Comparison of ENCODE assay signal across 34 mouse cellular contexts in the genomic region with DNA sequence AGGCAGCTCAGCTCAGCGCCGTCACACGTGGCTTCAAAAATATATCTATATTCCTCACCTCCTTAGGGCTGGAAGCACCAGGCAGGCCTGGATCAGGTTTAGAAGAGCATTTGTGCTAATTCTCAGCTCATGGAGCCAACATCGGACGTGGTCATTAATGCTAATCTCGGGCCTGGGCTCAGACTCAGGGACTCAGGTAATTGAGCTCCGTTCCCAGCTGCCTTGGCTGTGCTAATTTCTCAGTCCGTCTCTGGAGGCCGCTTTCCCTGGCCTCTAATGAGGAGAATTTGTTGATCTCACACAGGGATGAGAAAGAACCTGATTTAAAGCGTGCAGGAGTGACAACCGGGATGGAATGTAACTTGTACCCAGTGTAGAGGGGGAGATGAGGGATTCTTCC. TPM values are rescaled to one million over a fixed set of nuclear protein-coding genes. Genes with fewer than 3 reads are reported as not detected.
DNase-seq lines count a peak whose midpoint lies in the region; ATAC-seq and TF ChIP-seq lines count a peak whose summit lies in the region.
"Had no signal": no experiment of that assay in that cellular context is flagged by ENCODE, and none has a peak within 500 bp of the region (broad histone marks: within the 10 kb centered on the region; RNA-seq: fewer than 3 reads in every experiment).

No protein-coding gene starts in this region.

- no peak for TF ChIP-seq CTCF in layer of hippocampus, adult 2 months (conservative IDR thresholded peaks at IDR 0.05)

- no peaks in the 10 kb centered on the region for H3K27me3 ChIP-seq in neural tube, embryonic 13.5 days
- no peaks in the 10 kb centered on the region for H3K27me3 ChIP-seq in neural tube, embryonic 15.5 days (replicated peaks)
- H3K27me3 ChIP-seq in midbrain, embryonic 16.5 days (ENCODE audit: control insufficient read depth, insufficient read depth, low read depth, low read length) = no peaks in the 10 kb centered on the region
- H3K27me3 ChIP-seq: limb, embryonic 13.5 days; lung, embryonic 15.5 days; Patski had no signal

- no peak for ATAC-seq in neural tube, embryonic 13.5 days (ENCODE audit: low read depth)
- ATAC-seq in neural tube, embryonic 15.5 days (ENCODE audit: low FRiP score) = no peak
- ATAC-seq in midbrain, embryonic 16.5 days = no peak
- ATAC-seq: intestine, embryonic 16.5 days; Patski had no signal

- no peak overlapping the region for H3K4me3 ChIP-seq in layer of hippocampus, adult 2 months
- no peak overlapping the region for H3K4me3 ChIP-seq in neural tube, embryonic 13.5 days
- no peak overlapping the region for H3K4me3 ChIP-seq in neural tube, embryonic 15.5 days (replicated peaks)
- H3K4me3 ChIP-seq in midbrain, embryonic 16.5 days (ENCODE audit: low read depth, low read length) = no peak overlapping the region
- H3K4me3 ChIP-seq: erythroblast, embryonic 14.5 days; limb, embryonic 13.5 days; lung, embryonic 15.5 days had no signal

- peaks cover 36% of the 10 kb centered on the region for H3K36me3 ChIP-seq in neural tube, embryonic 13.5 days
- peaks cover 4% of the 10 kb centered on the region; the same call in 1 of the 2 replicates for H3K36me3 ChIP-seq in neural tube, embryonic 15.5 days
- no peaks in the 10 kb centered on the region; the same call in 1 of the 2 replicates for H3K36me3 ChIP-seq in midbrain, embryonic 16.5 days (ENCODE audit: control insufficient read depth, insufficient read depth, low read length)
- H3K36me3 ChIP-seq: lung, embryonic 15.5 days had no signal

- intact Hi-C loops in gastrocnemius, postnatal 14 days (cut with DNase I; ENCODE audit: low total_unique reads) = no loop called here

- peak; percentile 25 for DNase-seq in gastrocnemius, adult 18-20 months (ENCODE audit: low spot score)
- DNase-seq in gastrocnemius, postnatal 14 days = no peak
- no peak for DNase-seq in layer of hippocampus, adult 2 months (ENCODE audit: low spot score in 2 of 2)
- no peak for DNase-seq in layer of hippocampus, postnatal 25 days (ENCODE audit: extremely low spot score in 1 of 2, low spot score in 1 of 2)
- no peak for DNase-seq in embryo, embryonic 10 days (ENCODE audit: low spot score)
- DNase-seq: adrenal gland, postnatal 10 days; cerebellum, adult 11 months; cerebellum, adult 9-11 months; heart, postnatal 14 days; kidney, adult 9 months; kidney, postnatal 10 days; layer of hippocampus, adult 9-11 months; right cerebral cortex, postnatal 4 days; thymus, adult 18-20 months; thymus, postnatal 25 days had no signal

- no peak overlapping the region for H3K9ac ChIP-seq in neural tube, embryonic 13.5 days
- no peak overlapping the region for H3K9ac ChIP-seq in neural tube, embryonic 15.5 days (replicated peaks)
- no peak overlapping the region for H3K9ac ChIP-seq in midbrain, embryonic 16.5 days (ENCODE audit: low read depth, low read length)
- H3K9ac ChIP-seq: limb, embryonic 13.5 days; lung, embryonic 15.5 days had no signal

- peak overlapping the region; percentile 20; the same call in 1 of the 2 replicates for H3K27ac ChIP-seq in layer of hippocampus, adult 2 months
- peak overlapping the region; percentile 46; the same call in 1 of the 2 replicates for H3K27ac ChIP-seq in neural tube, embryonic 13.5 days (replicated peaks)
- H3K27ac ChIP-seq in neural tube, embryonic 15.5 days (replicated peaks) = no peak overlapping the region
- H3K27ac ChIP-seq in midbrain, embryonic 16.5 days (ENCODE audit: low read length) = peak overlapping the region; percentile 36; the same call in 1 of the 2 replicates
- H3K27ac ChIP-seq: limb, embryonic 13.5 days; lung, embryonic 15.5 days; stomach, postnatal 0 days had no signal

- no peak overlapping the region for H3K4me2 ChIP-seq in neural tube, embryonic 13.5 days
- H3K4me2 ChIP-seq in neural tube, embryonic 15.5 days = no peak overlapping the region
- no peak overlapping the region for H3K4me2 ChIP-seq in midbrain, embryonic 16.5 days (ENCODE audit: low read length)
- H3K4me2 ChIP-seq: limb, embryonic 13.5 days; liver, embryonic 11.5 days; lung, embryonic 15.5 days had no signal

- H3K4me1 ChIP-seq in neural tube, embryonic 13.5 days (replicated peaks) = peaks cover 34% of the 10 kb centered on the region
- peaks cover 14% of the 10 kb centered on the region for H3K4me1 ChIP-seq in neural tube, embryonic 15.5 days
- H3K4me1 ChIP-seq in midbrain, embryonic 16.5 days (ENCODE audit: control insufficient read depth, insufficient read depth, low read length) = peaks cover 6% of the 10 kb centered on the region; the same call in 1 of the 2 replicates
- H3K4me1 ChIP-seq: limb, embryonic 13.5 days; lung, embryonic 15.5 days had no signal

- H3K9me3 ChIP-seq in neural tube, embryonic 13.5 days = no peaks in the 10 kb centered on the region
- H3K9me3 ChIP-seq in neural tube, embryonic 15.5 days (replicated peaks) = no peaks in the 10 kb centered on the region
- no peaks in the 10 kb centered on the region for H3K9me3 ChIP-seq in midbrain, embryonic 16.5 days (replicated peaks; ENCODE audit: control insufficient read depth, low read length, poor library complexity, severe bottlenecking)
- H3K9me3 ChIP-seq: limb, embryonic 13.5 days; lung, embryonic 15.5 days had no signal

- 60% methylated on average over 11 of the region's 11 CpGs for WGBS in neural tube, embryonic 13.5 days
- 61% methylated on average over 11 of the region's 11 CpGs for WGBS in neural tube, embryonic 15.5 days
- WGBS in midbrain, embryonic 16.5 days = 51% methylated on average over 11 of the region's 11 CpGs

RNA-seq across cellular contexts. Expression of a gene that starts 9.4 kb away (rescaled TPM):
- 10 to 100 TPM; 11.5 to 16.6 TPM for total RNA-seq in gastrocnemius, adult 18-20 months (2021)
- total RNA-seq in gastrocnemius, postnatal 14 days (2021) = 10 to 100 TPM; 53.4 to 55.0 TPM
- total RNA-seq in layer of hippocampus, adult 2 months (2021) = 10 to 100 TPM; 22.7 to 23.3 TPM
- 10 to 100 TPM; 22.8 to 26.0 TPM for total RNA-seq in layer of hippocampus, postnatal 25 days (2021)
- polyA plus RNA-seq in neural tube, embryonic 13.5 days (2015; fragmentation: Nextera tagmentation; extraction: Ambion mirVana) = 88.5 and 96.9 TPM in 2 replicates
- 88.4 and 99.8 TPM in 2 replicates for polyA plus RNA-seq in neural tube, embryonic 15.5 days (2015; fragmentation: Nextera tagmentation; extraction: Ambion mirVana)
- polyA plus RNA-seq in midbrain, embryonic 16.5 days (2015; fragmentation: Nextera tagmentation; extraction: Ambion mirVana) = 90.0 and 104 TPM in 2 replicates

RNA-seq across cellular contexts. Expression of a gene that starts 41.7 kb away (rescaled TPM):
- over 10,000 TPM; 13,440 to 14,162 TPM for total RNA-seq in gastrocnemius, adult 18-20 months (2021)
- over 10,000 TPM; 19,167 to 21,154 TPM for total RNA-seq in gastrocnemius, postnatal 14 days (2021)
- total RNA-seq in layer of hippocampus, adult 2 months (2021) = 10 to 100 TPM; 57.3 to 63.3 TPM
- 10 to 100 TPM; 56.5 to 58.5 TPM for total RNA-seq in layer of hippocampus, postnatal 25 days (2021)
- polyA plus RNA-seq in neural tube, embryonic 13.5 days (2015; fragmentation: Nextera tagmentation; extraction: Ambion mirVana) = 2.5 and 4.1 TPM in 2 replicates
- polyA plus RNA-seq in neural tube, embryonic 15.5 days (2015; fragmentation: Nextera tagmentation; extraction: Ambion mirVana) = 4.4 and 5.0 TPM in 2 replicates
- 1.3 and 1.8 TPM in 2 replicates for polyA plus RNA-seq in midbrain, embryonic 16.5 days (2015; fragmentation: Nextera tagmentation; extraction: Ambion mirVana)
- total RNA-seq: granulocyte monocyte progenitor cell, adult 5-6 weeks; megakaryocyte progenitor cell, adult 5-6 weeks; MEL had no signal
- polyA plus RNA-seq: erythroblast, embryonic 14.5 days; forebrain, embryonic 11.5 days; intestine, embryonic 16.5 days; liver, embryonic 11.5 days; liver, embryonic 16.5 days; Patski; spleen, adult 2 months; stomach, postnatal 0 days had no signal

RNA-seq across cellular contexts. Expression of a gene that starts 44.6 kb away (rescaled TPM):
- not detected for total RNA-seq in gastrocnemius, adult 18-20 months (2021)
- total RNA-seq in gastrocnemius, postnatal 14 days (2021) = not detected
- 10 to 100 TPM; 36.0 to 36.8 TPM for total RNA-seq in layer of hippocampus, adult 2 months (2021)
- 10 to 100 TPM; 35.5 to 40.7 TPM for total RNA-seq in layer of hippocampus, postnatal 25 days (2021)
- 9.4 and 10.6 TPM in 2 replicates for polyA plus RNA-seq in neural tube, embryonic 13.5 days (2015; fragmentation: Nextera tagmentation; extraction: Ambion mirVana)
- polyA plus RNA-seq in neural tube, embryonic 15.5 days (2015; fragmentation: Nextera tagmentation; extraction: Ambion mirVana) = 15.4 and 18.9 TPM in 2 replicates
- 13.4 and 13.6 TPM in 2 replicates for polyA plus RNA-seq in midbrain, embryonic 16.5 days (2015; fragmentation: Nextera tagmentation; extraction: Ambion mirVana)
- total RNA-seq: gastrocnemius, adult 8-10 months; granulocyte monocyte progenitor cell, adult 5-6 weeks; heart, postnatal 14 days; megakaryocyte progenitor cell, adult 5-6 weeks; MEL had no signal
- polyA plus RNA-seq: erythroblast, embryonic 14.5 days; heart, embryonic 14.5 days; large intestine, adult 2 months; limb, embryonic 13.5 days; liver, embryonic 11.5 days; liver, embryonic 16.5 days; lung, embryonic 15.5 days; Patski; spleen, adult 2 months had no signal

Comparison
In these comparisons a context has a peak if more than half of its experiments do, and no peak if none do; other contexts are left out.
1. RNA of a gene that starts 41.7 kb away (total RNA-seq): 19,167 to 21,154 TPM in gastrocnemius, postnatal 14 days and 13,440 to 14,162 TPM in gastrocnemius, adult 18-20 months; 57.3 to 63.3 TPM in layer of hippocampus, adult 2 months and 56.5 to 58.5 TPM in layer of hippocampus, postnatal 25 days; every median in the first group is over 100 times any median in the second.
2. RNA of a gene that starts 44.6 kb away (total RNA-seq): 35.5 to 40.7 TPM in layer of hippocampus, postnatal 25 days and 36.0 to 36.8 TPM in layer of hippocampus, adult 2 months; not detected in gastrocnemius, postnatal 14 days and not detected in gastrocnemius, adult 18-20 months; every median in the first group is over 10 times any median in the second.